Mouse (Mus musculus) T-cell, adult 2 months (primary cell): ENCODE data around the gene Olfr593.
"Not testable (repeated sequence)": the region's sequence is repeated elsewhere in the genome, so short reads cannot be mapped to it uniquely, and the experiment has no call there.

Experiments used
- DNase-seq: peaks from one replicate; pipeline ENCODE4 v3.0.0; 2022; ENCODE audit warnings: low spot score

Olfr593 gene

GRCm38 (mm10) chr7:103211562-103211961 lies at the start of gene Olfr593:
Gene Olfr593, plus strand, starts transcription at chr7:103211862.
- DNase-seq: no peak

- no peak for DNase-seq
Observed at GRCm38 (mm10) chr7:103169697-103170096, 42.0 kb upstream of the Olfr593 start.

DNA sequence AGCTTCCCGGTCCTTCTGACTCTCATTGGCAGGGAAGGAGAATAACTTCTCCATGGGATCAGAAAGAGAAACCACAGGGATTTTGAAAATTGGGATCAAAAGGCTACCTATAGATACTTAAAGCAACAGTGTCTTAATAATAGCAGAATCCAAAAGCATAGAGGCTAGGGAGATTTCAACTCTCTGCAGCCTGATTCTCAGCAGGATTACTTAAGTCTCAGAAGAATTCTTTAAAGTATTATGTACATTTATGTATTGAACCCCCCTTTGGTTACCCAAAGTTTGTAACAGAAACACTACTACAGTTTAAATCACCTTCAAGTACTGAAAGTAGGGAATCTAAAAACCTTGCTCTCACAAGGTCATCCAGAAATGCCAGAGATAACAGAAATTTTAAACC lies 33.4 kb upstream of the Olfr593 start, which contains the start of gene Olfr591:
TSS of gene Olfr591 (minus strand) at position 101 of the 400 bp plus-strand sequence.
- no peak for DNase-seq

DNA sequence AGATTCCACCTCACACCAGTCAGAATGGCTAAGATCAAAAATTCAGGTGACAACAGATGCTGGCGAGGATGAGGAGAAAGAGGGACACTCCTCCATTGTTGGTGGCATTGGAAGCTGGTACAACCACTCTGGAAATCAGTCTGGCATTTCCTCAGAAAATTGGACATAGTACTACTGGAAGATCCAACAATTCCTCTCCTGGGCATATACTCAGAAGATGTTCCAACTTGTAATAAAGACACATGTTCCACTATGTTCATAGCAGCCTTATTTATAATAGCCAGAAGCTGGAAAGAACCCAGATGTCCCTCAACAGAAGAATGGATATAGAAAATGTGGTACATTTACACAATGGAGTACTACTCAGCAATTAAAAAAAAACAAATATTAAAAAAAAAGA lies 27.2 kb upstream of the Olfr593 start, which contains the start of gene Olfr592:
TSS of gene Olfr592 (plus strand) at position 301 of the 400 bp plus-strand sequence.
- not testable (repeated sequence) for DNase-seq

GRCm38 (mm10) chr7:103212050-103212449 lies 388 bp downstream of the Olfr593 start:
- not testable (repeated sequence) for DNase-seq

- no peak for DNase-seq
Observed at GRCm38 (mm10) chr7:103216696-103217095, 5.0 kb downstream of the Olfr593 start, which contains the start of gene Olfr594. Gene Olfr594, plus strand, starts transcription at chr7:103216996.

- not testable (repeated sequence) for DNase-seq
Observed at GRCm38 (mm10) chr7:103252405-103252804, 40.7 kb downstream of the Olfr593 start, which contains the start of gene Usp17ld. Gene Usp17ld, minus strand, starts transcription at chr7:103252505.
